Mouse (Mus musculus) olfactory bulb, adult 2 months (tissue): ENCODE results near the gene Mt4.

ENCODE experiments used
- CTCF ChIP-seq: fragments of 200-500 bp; IDR thresholded peaks from 2 replicates; pipeline ENCODE4 v1.5.1; 2012; ENCODE audit warnings: low read depth, mild to moderate bottlenecking, low read length, moderate library complexity; ENCODE audit not compliant: insufficient read depth
- POLR2A ChIP-seq: fragments of 200-500 bp; IDR thresholded peaks from 2 replicates; pipeline ENCODE4 v1.6.1; 2012; ENCODE audit warnings: mild to moderate bottlenecking, low read depth, low read length, moderate library complexity; ENCODE audit not compliant: insufficient read depth

GRCm38 (mm10) chr8:94136933-94137332 is at the start of gene Mt4:
- no peak for TF ChIP-seq CTCF
- no peak for TF ChIP-seq POLR2A
